Mouse (Mus musculus) kidney, postnatal 25 days (tissue): ENCODE data around the gene 1700018B08Rik.

Experiments used
- DNase-seq, 2 experiments: peaks; one replicate each; pipeline ENCODE4 v3.0.0; 2021; ENCODE audit warnings: mixed read lengths in 2 of 2

1700018B08Rik gene

DNA sequence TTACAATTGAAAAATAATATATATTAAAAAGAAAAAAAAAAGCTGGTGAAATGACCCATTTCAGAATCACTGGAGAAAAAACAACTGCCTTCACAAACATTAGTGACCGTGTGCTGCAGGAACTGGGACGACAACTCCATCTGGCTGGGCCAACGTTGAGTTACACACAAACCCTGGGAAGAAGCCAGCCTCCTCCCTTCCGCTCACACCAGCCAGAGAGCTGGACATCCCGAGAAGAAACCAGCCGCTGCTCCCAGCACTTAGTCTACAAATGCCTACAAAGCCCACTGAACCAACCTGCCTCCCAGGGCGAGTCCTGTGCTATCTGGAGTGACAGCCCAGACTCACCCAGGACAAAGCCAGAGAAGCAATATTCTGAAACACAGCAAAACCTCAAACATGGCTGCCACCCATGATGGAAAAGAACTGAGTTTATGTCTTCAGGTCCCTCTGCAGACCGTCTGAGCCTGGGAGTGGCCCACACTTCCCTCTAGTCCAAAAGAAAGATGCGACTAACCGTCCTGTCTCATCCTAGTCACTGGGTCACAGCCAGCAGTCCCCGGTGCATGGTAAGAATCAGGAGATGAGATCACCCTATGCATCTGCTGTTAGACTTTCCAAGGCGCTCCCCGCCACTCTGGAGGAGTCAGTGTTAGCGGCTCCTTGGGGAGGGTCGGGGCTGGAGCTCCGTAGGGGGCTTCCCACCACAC lies 17.7 kb upstream of the 1700018B08Rik start:
- DNase-seq: peak in 1 of 2 experiments; percentile 28

- no peak for DNase-seq
Measured at GRCm38 (mm10) chr8:121560432-121561100, 16.4 kb upstream of the 1700018B08Rik start.

DNA sequence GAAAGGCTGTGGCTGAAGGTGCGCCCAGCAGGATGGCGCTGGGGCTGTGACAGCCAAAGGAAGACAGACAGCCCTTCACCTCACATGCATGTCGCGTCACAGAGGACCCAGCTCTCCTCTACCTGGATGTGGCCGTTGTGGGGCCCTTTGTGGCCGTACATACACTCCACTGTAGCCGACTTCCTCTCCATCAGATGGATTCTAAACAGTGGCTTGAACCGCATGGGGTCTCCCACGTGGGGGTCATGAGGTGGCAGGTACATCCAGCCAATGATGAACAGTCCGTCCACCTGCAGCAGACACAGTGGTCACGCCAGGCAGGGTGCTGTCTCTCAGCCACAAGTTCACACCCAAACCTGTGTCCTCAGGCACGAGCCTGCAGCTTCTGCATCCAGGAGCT lies 15.7 kb upstream of the 1700018B08Rik start:
- no peak for DNase-seq

DNA sequence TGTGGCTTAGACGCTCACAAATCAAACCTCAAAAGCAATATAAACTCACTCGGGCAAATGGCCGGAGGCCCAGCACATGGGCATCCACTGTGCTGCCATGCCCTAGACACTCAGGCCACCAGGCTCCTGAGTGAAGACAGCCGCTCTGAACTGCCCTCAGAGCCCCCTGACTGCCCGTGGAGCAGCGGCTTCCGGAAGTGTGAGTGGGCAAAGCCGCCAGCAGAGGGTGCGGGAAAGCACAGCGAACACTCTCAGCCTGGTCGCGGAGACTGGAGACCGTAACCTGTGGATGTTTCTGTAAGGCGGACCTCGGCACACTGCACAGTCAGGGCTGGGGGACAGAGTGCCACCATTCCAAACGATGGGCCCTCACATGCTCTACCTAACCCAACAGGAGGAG lies 14.4 kb upstream of the 1700018B08Rik start:
- no peak for DNase-seq

DNA sequence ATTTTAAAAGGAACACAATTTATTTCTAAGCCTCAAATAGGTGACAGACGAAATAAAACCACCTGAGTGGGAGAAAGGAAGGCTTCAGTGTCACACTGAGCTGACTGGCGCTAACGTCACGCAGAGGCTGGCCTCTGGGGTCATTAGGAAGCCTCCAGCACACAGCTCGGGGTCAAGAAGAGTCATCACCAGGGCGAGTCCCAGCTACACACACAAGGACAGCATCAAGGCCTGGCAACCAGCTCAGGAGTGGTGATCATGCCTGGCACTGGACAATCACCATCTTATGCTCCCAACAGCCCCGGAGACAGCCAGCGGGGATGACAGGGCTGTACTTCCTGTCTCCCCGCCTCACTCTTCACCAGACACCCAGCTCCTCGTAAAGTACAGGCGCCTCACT lies 13.6 kb upstream of the 1700018B08Rik start:
- DNase-seq: no peak

GRCm38 (mm10) chr8:121553831-121554475 lies 9.8 kb upstream of the 1700018B08Rik start:
- peak in 1 of 2 experiments; percentile 16 for DNase-seq

GRCm38 (mm10) chr8:121552506-121552905 lies 8.4 kb upstream of the 1700018B08Rik start:
- DNase-seq: peak in 1 of 2 experiments; percentile 14

- DNase-seq: peak in 1 of 2 experiments; percentile 33
Measured at GRCm38 (mm10) chr8:121551065-121551985, 7.2 kb upstream of the 1700018B08Rik start.

- peak in 1 of 2 experiments; percentile 25 for DNase-seq
Measured at GRCm38 (mm10) chr8:121550056-121550455, 5.9 kb upstream of the 1700018B08Rik start.

DNA sequence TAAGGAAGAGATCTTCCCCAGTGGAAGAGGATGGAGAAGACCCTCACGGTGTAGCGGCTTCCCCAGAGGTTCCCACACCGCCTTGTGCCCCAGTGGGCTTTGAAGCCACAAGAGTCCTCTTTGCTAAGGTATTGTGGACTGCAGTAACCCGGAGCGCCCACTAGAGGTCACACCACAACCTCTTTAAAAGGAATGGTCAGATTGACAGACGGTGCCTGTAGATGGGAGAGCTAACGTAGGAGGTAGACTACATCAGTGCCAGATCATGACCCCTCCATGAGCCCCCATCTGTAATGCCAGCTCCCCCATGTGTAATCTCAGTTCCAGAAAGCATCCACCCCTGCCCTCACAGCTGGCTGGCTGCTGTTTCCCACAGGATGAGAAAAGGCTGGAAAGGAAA lies 3.0 kb upstream of the 1700018B08Rik start:
- peak; percentile 75 to 83 for DNase-seq

GRCm38 (mm10) chr8:121544936-121545335 lies 816 bp upstream of the 1700018B08Rik start:
- DNase-seq: peak in 1 of 2 experiments; percentile 28

GRCm38 (mm10) chr8:121542901-121543300 lies 1.2 kb downstream of the 1700018B08Rik start:
- DNase-seq: peak in 1 of 2 experiments; percentile 33

DNA sequence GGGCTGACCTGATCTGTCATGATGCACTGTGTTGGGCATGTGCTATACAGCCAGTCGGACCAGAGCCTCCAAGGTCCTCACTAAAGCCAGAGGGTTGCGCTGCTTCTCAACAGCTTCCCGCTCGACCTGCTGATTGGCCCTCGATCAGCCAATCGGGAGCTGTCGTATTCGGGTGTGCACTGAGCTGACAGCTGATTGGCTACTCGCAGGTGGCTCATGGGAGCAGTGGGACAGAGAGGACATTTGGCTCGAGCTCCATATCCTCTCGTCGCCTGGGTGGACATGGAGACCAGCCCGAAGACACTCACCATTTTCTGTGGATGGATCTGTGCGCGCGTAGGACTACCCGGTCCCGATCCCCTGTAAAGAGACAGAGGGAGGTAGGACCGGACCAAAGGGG lies 2.3 kb downstream of the 1700018B08Rik start:
- peak in 1 of 2 experiments; percentile 28 for DNase-seq

DNA sequence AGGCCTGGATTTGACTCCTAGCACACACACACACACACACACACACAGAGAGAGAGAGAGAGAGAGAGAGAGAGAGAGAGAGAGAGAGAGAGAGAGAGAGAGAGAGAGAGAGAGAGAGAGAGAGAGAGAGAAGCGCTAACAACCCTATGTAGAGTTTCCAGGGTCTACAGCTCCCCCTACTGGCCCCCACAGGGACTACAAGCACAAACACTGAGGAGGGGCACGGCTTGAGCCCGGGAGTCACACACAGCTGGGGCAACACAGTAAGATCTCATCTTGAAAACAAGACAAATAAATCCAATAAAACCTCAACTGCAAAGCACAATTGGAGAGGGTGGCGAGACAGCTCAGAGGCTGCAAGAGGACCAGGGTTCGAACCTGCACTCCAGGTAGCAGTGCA lies 11.7 kb downstream of the 1700018B08Rik start:
- peak; percentile 42 to 58 for DNase-seq

- DNase-seq: peak in 1 of 2 experiments; percentile 14
Measured at GRCm38 (mm10) chr8:121530639-121531038, 13.5 kb downstream of the 1700018B08Rik start.

DNA sequence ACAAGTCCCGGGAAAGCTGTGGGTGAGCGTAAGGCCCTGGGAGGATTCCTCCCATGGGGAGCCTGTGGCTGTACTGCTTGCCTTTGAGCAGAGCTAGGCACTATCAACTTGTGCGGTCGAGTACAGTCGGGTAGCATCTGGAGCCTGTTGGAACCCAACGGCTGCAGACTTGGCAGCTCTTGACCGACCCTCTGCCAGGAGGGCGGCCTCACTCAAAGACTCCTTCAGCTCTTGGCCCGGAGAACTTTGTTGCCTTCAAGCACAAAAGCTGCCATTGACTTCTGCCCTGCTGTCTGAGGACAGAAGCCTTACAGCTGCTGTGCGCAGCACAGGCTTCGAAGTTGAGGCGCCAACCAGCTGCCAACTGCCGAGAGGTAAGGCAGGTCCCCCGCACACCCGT lies 15.3 kb downstream of the 1700018B08Rik start:
- peak; percentile 19 to 61 for DNase-seq

- DNase-seq: peak in 1 of 2 experiments; percentile 20
Measured at GRCm38 (mm10) chr8:121527751-121528150, 16.4 kb downstream of the 1700018B08Rik start.

- peak in 1 of 2 experiments; percentile 42 for DNase-seq
Measured at GRCm38 (mm10) chr8:121526811-121527550, 17.1 kb downstream of the 1700018B08Rik start.

- DNase-seq: peak in 1 of 2 experiments; percentile 38
Measured at GRCm38 (mm10) chr8:121525111-121525818, 18.9 kb downstream of the 1700018B08Rik start.

GRCm38 (mm10) chr8:121513429-121513828 lies 30.7 kb downstream of the 1700018B08Rik start:
- peak; percentile 80 to 90 for DNase-seq

GRCm38 (mm10) chr8:121511751-121512150 lies 32.4 kb downstream of the 1700018B08Rik start:
- DNase-seq: no peak
